Mouse (Mus musculus): Measurements from ENCODE around the gene Stoml1. TPM values are rescaled to one million over a fixed set of nuclear protein-coding genes. Genes with fewer than 3 reads are reported as not detected.

Gene Stoml1
- polyA plus RNA-seq, 1 experiment, result 13.4 TPM

GRCm38 (mm10) chr9:58210304-58210627, 42.7 kb upstream of the Stoml1 start:
- H3ac ChIP-seq (ENCODE audit: control insufficient read depth, insufficient read length, low read depth), result no peak overlapping the region
- H3K4me3 ChIP-seq (ENCODE audit: insufficient read depth, poor library complexity, severe bottlenecking), result no peak overlapping the region
- H3K36me3 ChIP-seq (ENCODE audit: control insufficient read depth, insufficient read depth), result no peaks in the 10 kb centered on the region
- H3K79me2 ChIP-seq (ENCODE audit: control insufficient read depth, insufficient read depth), result no peaks in the 10 kb centered on the region
- H3K79me3 ChIP-seq (ENCODE audit: low read depth), result no peaks in the 10 kb centered on the region
- no peak for TF ChIP-seq MYOG (IDR thresholded peaks at IDR 0.05; ENCODE audit: control insufficient read depth, extremely low read depth, insufficient read length)
- TF ChIP-seq CEBPB (IDR thresholded peaks at IDR 0.05; ENCODE audit: low read depth), result no peak
- TF ChIP-seq CTCF (IDR thresholded peaks at IDR 0.05; ENCODE audit: control insufficient read depth, insufficient read depth, insufficient read length), result no peak
- no peak for TF ChIP-seq MYOD1 (IDR thresholded peaks at IDR 0.05; ENCODE audit: control insufficient read depth, insufficient read length, low read depth)
- TF ChIP-seq USF1 (IDR thresholded peaks at IDR 0.05; ENCODE audit: low read depth), result no peak
- TF ChIP-seq FOSL1 (IDR thresholded peaks at IDR 0.05; ENCODE audit: insufficient read depth, low read length, poor library complexity, severe bottlenecking), result no peak
- no peak for TF ChIP-seq MAX (IDR thresholded peaks at IDR 0.05)
- H3K27me3 ChIP-seq (ENCODE audit: control insufficient read depth, insufficient read depth, insufficient read length), result no peaks in the 10 kb centered on the region

GRCm38 (mm10) chr9:58213377-58213776, 39.6 kb upstream of the Stoml1 start:
- Histone ChIP-seq H3ac (ENCODE audit: control insufficient read depth, insufficient read length, low read depth) (no peak overlapping the region), H3K36me3 (ENCODE audit: control insufficient read depth, insufficient read depth) (no peaks in the 10 kb centered on the region), H3K4me3 (ENCODE audit: insufficient read depth, poor library complexity, severe bottlenecking) (no peak overlapping the region), H3K79me2 (ENCODE audit: control insufficient read depth, insufficient read depth) (no peaks in the 10 kb centered on the region), H3K27me3 (ENCODE audit: control insufficient read depth, insufficient read depth, insufficient read length) (no peaks in the 10 kb centered on the region), H3K79me3 (ENCODE audit: low read depth) (no peaks in the 10 kb centered on the region)
- TF ChIP-seq CEBPB (IDR thresholded peaks at IDR 0.05; ENCODE audit: low read depth), result no peak

DNA sequence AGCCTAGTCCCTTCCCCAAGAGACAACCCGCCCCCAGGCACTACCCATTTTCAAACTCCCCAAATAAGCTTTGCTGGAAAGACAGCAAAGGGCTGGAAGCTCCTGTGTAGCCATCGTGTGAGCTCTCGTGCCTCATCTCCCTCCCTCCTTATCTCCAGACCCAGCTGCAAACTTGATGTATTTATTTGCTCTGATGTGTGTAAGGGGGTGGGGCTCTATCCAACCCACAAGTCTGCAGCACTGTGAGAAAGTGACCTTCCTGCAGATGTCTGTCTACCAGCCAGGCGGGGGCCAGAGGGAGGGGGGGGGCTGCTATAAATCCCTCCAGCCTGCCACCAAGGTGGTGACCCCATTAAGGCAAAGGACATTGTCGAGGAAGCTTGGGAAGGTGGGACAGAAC, 39.1 kb upstream of the Stoml1 start:
- no peak for TF ChIP-seq USF1 (IDR thresholded peaks at IDR 0.05; ENCODE audit: low read depth)
- no peak for TF ChIP-seq MAX (IDR thresholded peaks at IDR 0.05)
- no peak for TF ChIP-seq FOSL1 (IDR thresholded peaks at IDR 0.05; ENCODE audit: insufficient read depth, low read length, poor library complexity, severe bottlenecking)
- no peak for TF ChIP-seq CEBPB (IDR thresholded peaks at IDR 0.05; ENCODE audit: low read depth)
- TF ChIP-seq MYOG (IDR thresholded peaks at IDR 0.05; ENCODE audit: control insufficient read depth, extremely low read depth, insufficient read length), result no peak
- H3K4me3 ChIP-seq (ENCODE audit: insufficient read depth, poor library complexity, severe bottlenecking), result no peak overlapping the region

DNA sequence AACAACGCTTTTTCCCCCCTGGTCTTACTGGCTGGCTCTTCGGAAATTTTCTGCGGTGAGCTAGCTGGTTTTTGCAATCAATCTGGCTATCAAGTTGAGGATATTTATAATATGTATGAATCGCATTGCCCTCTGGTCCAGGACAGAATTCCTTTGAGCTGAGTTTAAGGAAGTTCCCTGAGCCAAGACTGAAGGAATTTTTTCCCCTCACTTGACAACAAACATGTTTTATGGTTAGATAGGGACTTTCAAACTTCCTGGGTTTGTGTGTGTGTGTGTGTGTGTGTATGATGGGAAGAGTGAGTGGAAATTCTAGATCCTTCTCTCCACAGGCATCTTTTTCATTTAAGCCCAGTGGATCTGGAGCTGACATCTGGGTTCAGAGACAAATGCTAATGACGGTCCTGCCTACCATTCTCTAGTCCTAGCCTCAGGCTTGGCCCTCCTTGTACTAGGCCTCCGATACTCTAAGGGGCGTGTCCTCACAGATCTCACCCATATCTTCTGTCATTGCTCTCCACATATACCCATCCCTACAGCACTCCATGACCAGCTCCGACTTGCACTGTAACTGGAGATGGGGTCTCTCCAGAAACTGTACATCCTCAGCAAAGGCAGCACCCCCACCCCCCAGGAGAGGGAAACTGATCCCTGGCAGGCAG, 38.3 kb upstream of the Stoml1 start:
- no peak for TF ChIP-seq CTCF (IDR thresholded peaks at IDR 0.05; ENCODE audit: control insufficient read depth, insufficient read depth, insufficient read length)
- peak; percentile 68 for TF ChIP-seq CEBPB (IDR thresholded peaks at IDR 0.05; ENCODE audit: low read depth)
- TF ChIP-seq MYOG (IDR thresholded peaks at IDR 0.05; ENCODE audit: control insufficient read depth, extremely low read depth, insufficient read length), result no peak
- TF ChIP-seq MAX (IDR thresholded peaks at IDR 0.05), result no peak
- no peak for TF ChIP-seq USF1 (IDR thresholded peaks at IDR 0.05; ENCODE audit: low read depth)
- no peak for TF ChIP-seq FOSL1 (IDR thresholded peaks at IDR 0.05; ENCODE audit: insufficient read depth, low read length, poor library complexity, severe bottlenecking)
- Histone ChIP-seq H3K4me3 (ENCODE audit: insufficient read depth, poor library complexity, severe bottlenecking) (no peak overlapping the region), H3ac (ENCODE audit: control insufficient read depth, insufficient read length, low read depth) (no peak overlapping the region)

More for the DNA sequence above, 39.1 kb upstream of the Stoml1 start:
- H3K36me3 ChIP-seq (ENCODE audit: control insufficient read depth, insufficient read depth), result no peaks in the 10 kb centered on the region
- no peak overlapping the region for H3ac ChIP-seq (ENCODE audit: control insufficient read depth, insufficient read length, low read depth)
- H3K79me3 ChIP-seq (ENCODE audit: low read depth), result no peaks in the 10 kb centered on the region
- H3K79me2 ChIP-seq (ENCODE audit: control insufficient read depth, insufficient read depth), result no peaks in the 10 kb centered on the region
- H3K27me3 ChIP-seq (ENCODE audit: control insufficient read depth, insufficient read depth, insufficient read length), result no peaks in the 10 kb centered on the region

DNA sequence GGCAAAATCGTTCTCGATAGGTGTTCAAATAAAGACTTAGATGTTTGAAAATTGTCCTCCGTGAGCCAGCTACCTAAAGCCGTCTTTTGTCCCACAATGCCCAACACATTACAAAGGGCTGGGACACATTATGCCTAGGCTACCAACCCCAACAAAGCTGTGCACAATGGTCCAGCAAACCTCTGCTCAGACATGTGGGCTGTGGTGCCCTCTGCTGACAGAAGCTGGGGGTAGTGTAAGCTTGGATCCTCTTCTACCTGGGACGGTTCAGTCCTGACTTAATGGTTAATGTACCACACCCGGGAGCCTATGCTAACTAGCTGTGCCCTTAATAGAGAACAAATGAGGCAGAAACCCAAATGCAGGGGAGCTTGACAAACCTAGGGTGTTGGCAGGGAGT, 36.6 kb upstream of the Stoml1 start:
- H3K79me2 ChIP-seq (ENCODE audit: control insufficient read depth, insufficient read depth), result no peaks in the 10 kb centered on the region
- TF ChIP-seq CTCF (IDR thresholded peaks at IDR 0.05; ENCODE audit: control insufficient read depth, insufficient read depth, insufficient read length), result peak; percentile 67
- no peak for TF ChIP-seq MYOG (IDR thresholded peaks at IDR 0.05; ENCODE audit: control insufficient read depth, extremely low read depth, insufficient read length)
- no peak for TF ChIP-seq CEBPB (IDR thresholded peaks at IDR 0.05; ENCODE audit: low read depth)
- TF ChIP-seq MAX (IDR thresholded peaks at IDR 0.05), result no peak
- no peak for TF ChIP-seq FOSL1 (IDR thresholded peaks at IDR 0.05; ENCODE audit: insufficient read depth, low read length, poor library complexity, severe bottlenecking)
- no peak for TF ChIP-seq MYOD1 (IDR thresholded peaks at IDR 0.05; ENCODE audit: control insufficient read depth, insufficient read length, low read depth)
- no peak for TF ChIP-seq USF1 (IDR thresholded peaks at IDR 0.05; ENCODE audit: low read depth)
- peaks cover 19% of the 10 kb centered on the region for H3K36me3 ChIP-seq (ENCODE audit: control insufficient read depth, insufficient read depth)
- H3ac ChIP-seq (ENCODE audit: control insufficient read depth, insufficient read length, low read depth), result no peak overlapping the region
- H3K79me3 ChIP-seq (ENCODE audit: low read depth), result no peaks in the 10 kb centered on the region
- no peaks in the 10 kb centered on the region for H3K27me3 ChIP-seq (ENCODE audit: control insufficient read depth, insufficient read depth, insufficient read length)
- H3K4me3 ChIP-seq (ENCODE audit: insufficient read depth, poor library complexity, severe bottlenecking), result no peak overlapping the region

More for the DNA sequence above, 38.3 kb upstream of the Stoml1 start:
- H3K79me3 ChIP-seq (ENCODE audit: low read depth), result no peaks in the 10 kb centered on the region
- H3K79me2 ChIP-seq (ENCODE audit: control insufficient read depth, insufficient read depth), result no peaks in the 10 kb centered on the region
- peaks cover 5% of the 10 kb centered on the region for H3K36me3 ChIP-seq (ENCODE audit: control insufficient read depth, insufficient read depth)
- no peaks in the 10 kb centered on the region for H3K27me3 ChIP-seq (ENCODE audit: control insufficient read depth, insufficient read depth, insufficient read length)

DNA sequence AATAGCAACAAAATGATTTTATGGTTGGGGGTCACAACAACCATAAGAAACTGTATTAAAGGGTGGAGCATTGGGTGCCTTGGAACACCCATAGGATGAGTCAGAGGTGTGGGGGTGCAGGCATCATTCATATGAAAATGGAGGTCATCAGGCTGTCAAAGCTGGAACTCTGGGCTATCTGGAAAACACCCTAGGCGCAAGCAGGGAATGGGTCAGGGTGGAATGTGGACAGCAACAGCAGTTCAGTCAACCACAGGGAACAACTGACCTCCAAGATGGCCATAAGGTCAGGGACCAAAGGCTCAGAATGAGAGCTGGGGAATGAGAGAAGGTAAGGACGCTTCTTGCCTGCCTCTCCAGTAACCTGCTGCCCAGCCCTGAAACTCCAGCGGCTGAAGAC, 34.4 kb upstream of the Stoml1 start:
- Histone ChIP-seq H3K4me3 (ENCODE audit: insufficient read depth, poor library complexity, severe bottlenecking) (no peak overlapping the region), H3K79me3 (ENCODE audit: low read depth) (no peaks in the 10 kb centered on the region), H3K36me3 (ENCODE audit: control insufficient read depth, insufficient read depth) (peaks cover 38% of the 10 kb centered on the region), H3K79me2 (ENCODE audit: control insufficient read depth, insufficient read depth) (no peaks in the 10 kb centered on the region), H3K27me3 (ENCODE audit: control insufficient read depth, insufficient read depth, insufficient read length) (no peaks in the 10 kb centered on the region), H3ac (ENCODE audit: control insufficient read depth, insufficient read length, low read depth) (no peak overlapping the region)
- TF ChIP-seq FOSL1 (IDR thresholded peaks at IDR 0.05; ENCODE audit: insufficient read depth, low read length, poor library complexity, severe bottlenecking), result no peak
- no peak for TF ChIP-seq CTCF (IDR thresholded peaks at IDR 0.05; ENCODE audit: control insufficient read depth, insufficient read depth, insufficient read length)
- no peak for TF ChIP-seq MAX (IDR thresholded peaks at IDR 0.05)
- TF ChIP-seq CEBPB (IDR thresholded peaks at IDR 0.05; ENCODE audit: low read depth), result no peak
- TF ChIP-seq USF1 (IDR thresholded peaks at IDR 0.05; ENCODE audit: low read depth), result no peak
- no peak for TF ChIP-seq MYOD1 (IDR thresholded peaks at IDR 0.05; ENCODE audit: control insufficient read depth, insufficient read length, low read depth)
- TF ChIP-seq MYOG (IDR thresholded peaks at IDR 0.05; ENCODE audit: control insufficient read depth, extremely low read depth, insufficient read length), result no peak

Measured in C2C12 (cell line).